Mouse (Mus musculus) gastrocnemius, postnatal 10 days (tissue): ENCODE data around the gene Mrpl49. TPM values are rescaled to one million over a fixed set of nuclear protein-coding genes. Genes with fewer than 3 reads are reported as not detected.

Experiments used
- DNase-seq: peaks from one replicate; pipeline ENCODE4 v3.0.0; 2021; ENCODE audit warnings: mixed read lengths
- long read RNA-seq, 2 experiments: library from polyadenylated mRNA; stranded (forward); transcript quantifications; one replicate each; pipeline ENCODE4 v2.0.0; 2021
- total RNA-seq, 2 experiments: library from RNA; stranded (reverse); gene quantifications; 2 replicates each; pipeline ENCODE4 v1.2.3; 2021

Mrpl49 gene
- total RNA-seq, result 10 to 100 TPM; 34.1 to 36.3 TPM
- long read RNA-seq, experiment 1, transcript Mrpl49-201 (4 exons, 1,764 nt), result major isoform, 51 of 52 reads
- long read RNA-seq, experiment 1, partial matches to known transcripts, result 0 of 52 reads
- long read RNA-seq, experiment 1, other reads (novel, unspliced or antisense), result 1 of 52 reads
- long read RNA-seq, experiment 2, transcript Mrpl49-201 (4 exons, 1,764 nt), result major isoform, 49 of 51 reads
- long read RNA-seq, experiment 2, partial matches to known transcripts, result 1 of 51 reads
- long read RNA-seq, experiment 2, other reads (novel, unspliced or antisense), result 1 of 51 reads

GRCm38 (mm10) chr19:6057313-6058096, at the start of gene Mrpl49, which contains the start of gene Fau:
TSS of gene Mrpl49 (minus strand) at chr19:6057785.
TSS of gene Fau (plus strand) at chr19:6057844.
- DNase-seq, result peak; percentile 99

GRCm38 (mm10) chr19:6105586-6105985, 48.0 kb upstream of the Mrpl49 start, which contains the start of gene Naaladl1:
TSS of gene Naaladl1 (plus strand) at chr19:6105782.
- no peak for DNase-seq

- DNase-seq, result no peak
These were observed 46.9 kb upstream of the Mrpl49 start for GRCm38 (mm10) chr19:6104476-6104875.

GRCm38 (mm10) chr19:6102169-6102853, 44.7 kb upstream of the Mrpl49 start:
- DNase-seq, result no peak

GRCm38 (mm10) chr19:6101186-6101585, 43.6 kb upstream of the Mrpl49 start:
- DNase-seq, result no peak

- no peak for DNase-seq
These were observed 40.3 kb upstream of the Mrpl49 start for GRCm38 (mm10) chr19:6097847-6098246.

GRCm38 (mm10) chr19:6094119-6094518, 36.5 kb upstream of the Mrpl49 start, which contains the start of gene AC131692.1:
TSS of gene AC131692.1 (plus strand) at chr19:6094419.
- DNase-seq, result no peak

- DNase-seq, result no peak
These were observed 31.3 kb upstream of the Mrpl49 start for GRCm38 (mm10) chr19:6088841-6089240.

- no peak for DNase-seq
These were observed 27.9 kb upstream of the Mrpl49 start for GRCm38 (mm10) chr19:6085417-6085879.

GRCm38 (mm10) chr19:6084478-6085248, 27.1 kb upstream of the Mrpl49 start, which contains the start of the genes Zfpl1 and Cdca5:
TSS of gene Zfpl1 (minus strand) at chr19:6084956.
TSS of gene Cdca5 (plus strand) at chr19:6084983.
- DNase-seq, result peak; percentile 92

- no peak for DNase-seq
These were observed 24.6 kb upstream of the Mrpl49 start, which contains the start of gene Gm28374 for GRCm38 (mm10) chr19:6082156-6082555. TSS of gene Gm28374 (minus strand) at chr19:6082256.

GRCm38 (mm10) chr19:6079983-6080480, 22.4 kb upstream of the Mrpl49 start, which contains the start of gene Tmem262:
TSS of gene Tmem262 (plus strand) at chr19:6080033.
- DNase-seq, result no peak

GRCm38 (mm10) chr19:6076564-6077393, 19.2 kb upstream of the Mrpl49 start, which contains the start of gene Vps51:
TSS of gene Vps51 (minus strand) at chr19:6077231.
- DNase-seq, result peak; percentile 66

GRCm38 (mm10) chr19:6073889-6074288, 16.3 kb upstream of the Mrpl49 start:
- no peak for DNase-seq

GRCm38 (mm10) chr19:6071261-6071660, 13.7 kb upstream of the Mrpl49 start:
- no peak for DNase-seq

- DNase-seq, result no peak
These were observed 13.1 kb upstream of the Mrpl49 start for GRCm38 (mm10) chr19:6070571-6071250.

- no peak for DNase-seq
These were observed 12.3 kb upstream of the Mrpl49 start for GRCm38 (mm10) chr19:6069851-6070250.

- DNase-seq, result no peak
These were observed 11.4 kb upstream of the Mrpl49 start for GRCm38 (mm10) chr19:6068951-6069350.

GRCm38 (mm10) chr19:6067724-6068415, 10.3 kb upstream of the Mrpl49 start, which contains the start of gene Tm7sf2:
TSS of gene Tm7sf2 (minus strand) at chr19:6068373.
- peak; percentile 85 for DNase-seq
